Mouse (Mus musculus) cerebellum, adult 18-20 months (tissue): Measurements from ENCODE around the gene Myo5a.

Experiments
- DNase-seq, 2 experiments: peaks; one replicate each; pipeline ENCODE4 v3.0.0; 2021

Myo5a gene

GRCm38 (mm10) chr9:75072361-75072760 lies 1.5 kb downstream of the Myo5a start:
- DNase-seq, result no peak

GRCm38 (mm10) chr9:75077191-75077590 lies 6.4 kb downstream of the Myo5a start:
- no peak for DNase-seq

- no peak for DNase-seq
These were observed 14.5 kb downstream of the Myo5a start for GRCm38 (mm10) chr9:75085242-75085824.

- DNase-seq, result no peak
These were observed 17.0 kb downstream of the Myo5a start for GRCm38 (mm10) chr9:75087823-75088222.

- DNase-seq, result no peak
These were observed 18.5 kb downstream of the Myo5a start for GRCm38 (mm10) chr9:75089285-75089684.

GRCm38 (mm10) chr9:75092134-75092533 lies 21.3 kb downstream of the Myo5a start:
- no peak for DNase-seq

DNA sequence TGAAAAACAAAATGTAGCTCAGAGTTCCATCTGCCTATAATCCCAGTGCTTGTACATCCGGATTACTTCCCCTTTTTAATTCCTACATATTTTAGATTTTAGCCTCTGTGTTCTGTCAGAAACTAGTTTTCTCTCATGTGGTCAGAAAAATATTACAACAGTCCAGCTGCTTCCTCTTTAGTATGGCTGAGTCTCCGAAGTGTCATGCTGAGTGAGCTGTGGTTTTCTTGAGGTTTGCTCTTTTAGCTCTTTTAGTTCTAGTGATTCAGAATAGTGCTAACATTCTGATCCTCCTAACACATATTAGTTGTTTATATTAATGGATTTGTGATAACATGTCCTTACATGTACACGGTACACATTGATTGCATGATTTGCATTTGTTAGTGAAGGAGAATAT lies 23.9 kb downstream of the Myo5a start:
- DNase-seq, result no peak

GRCm38 (mm10) chr9:75098937-75099336 lies 28.1 kb downstream of the Myo5a start:
- no peak for DNase-seq

DNA sequence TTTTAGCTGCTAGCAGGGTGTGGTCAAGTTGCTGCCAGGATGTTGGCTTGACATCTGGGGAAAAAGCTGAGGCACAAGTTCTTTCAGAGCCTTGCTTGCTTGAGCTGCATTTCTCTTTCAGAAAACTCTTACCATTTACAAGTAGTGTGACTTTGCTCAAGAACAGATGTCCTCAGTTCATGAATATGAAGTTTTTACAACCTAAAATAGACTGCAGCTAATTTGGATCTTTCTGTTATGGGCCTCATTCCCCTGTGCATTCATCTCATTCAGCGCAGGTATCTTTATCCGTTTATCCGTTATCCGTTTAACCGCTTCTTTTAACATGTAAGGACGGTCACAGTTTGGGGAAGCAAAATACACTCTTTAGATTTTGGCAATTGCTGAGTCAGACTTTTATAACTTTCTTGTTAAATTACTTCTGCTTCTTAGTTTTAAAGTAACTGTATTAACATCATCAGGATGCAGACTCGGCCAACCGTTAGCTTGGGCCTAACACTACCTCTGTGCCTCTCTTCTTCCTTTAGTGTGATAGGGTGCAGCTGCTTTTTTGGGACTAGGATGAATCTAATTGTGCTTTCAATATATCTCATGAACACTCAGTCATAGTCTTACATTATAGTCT lies 29.5 kb downstream of the Myo5a start:
- DNase-seq, result no peak

GRCm38 (mm10) chr9:75102131-75102530 lies 31.3 kb downstream of the Myo5a start:
- no peak for DNase-seq

- DNase-seq, result no peak
These were observed 45.9 kb downstream of the Myo5a start for GRCm38 (mm10) chr9:75116571-75117177.

GRCm38 (mm10) chr9:75121126-75121525 lies 50.3 kb downstream of the Myo5a start:
- peak; percentile 27 to 54 for DNase-seq

GRCm38 (mm10) chr9:75124201-75124721 lies 53.4 kb downstream of the Myo5a start:
- no peak for DNase-seq

- no peak for DNase-seq
These were observed 59.7 kb downstream of the Myo5a start for GRCm38 (mm10) chr9:75130553-75130952.

GRCm38 (mm10) chr9:75146911-75147310 lies 76.1 kb downstream of the Myo5a start:
- DNase-seq, result no peak

GRCm38 (mm10) chr9:75160525-75160924 lies 89.7 kb downstream of the Myo5a start:
- no peak for DNase-seq

- DNase-seq, result peak; percentile 54 to 67
These were observed 92.8 kb downstream of the Myo5a start for GRCm38 (mm10) chr9:75163650-75164049.

GRCm38 (mm10) chr9:75171721-75172120 lies 100.9 kb downstream of the Myo5a start:
- no peak for DNase-seq

- peak; percentile 59 to 75 for DNase-seq
These were observed 116.9 kb downstream of the Myo5a start for GRCm38 (mm10) chr9:75187646-75188260.

DNA sequence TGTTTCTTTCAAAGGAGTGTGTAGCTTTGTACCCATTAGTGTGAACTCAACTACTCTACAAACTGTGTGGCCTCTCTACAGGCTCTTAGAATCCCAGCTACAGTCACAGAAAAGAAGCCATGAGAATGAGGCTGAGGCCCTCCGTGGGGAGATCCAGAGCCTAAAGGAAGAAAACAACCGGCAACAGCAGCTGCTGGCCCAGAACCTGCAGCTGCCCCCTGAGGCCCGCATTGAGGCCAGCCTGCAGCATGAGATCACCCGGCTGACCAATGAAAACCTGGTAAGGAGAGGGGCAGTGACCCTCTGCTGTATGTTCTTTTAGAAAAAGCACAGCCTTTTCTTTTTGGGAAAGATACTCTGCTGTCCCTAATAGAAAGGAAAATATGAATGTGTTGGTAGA lies 123.0 kb downstream of the Myo5a start:
- DNase-seq, result peak in 1 of 2 experiments; percentile 33

DNA sequence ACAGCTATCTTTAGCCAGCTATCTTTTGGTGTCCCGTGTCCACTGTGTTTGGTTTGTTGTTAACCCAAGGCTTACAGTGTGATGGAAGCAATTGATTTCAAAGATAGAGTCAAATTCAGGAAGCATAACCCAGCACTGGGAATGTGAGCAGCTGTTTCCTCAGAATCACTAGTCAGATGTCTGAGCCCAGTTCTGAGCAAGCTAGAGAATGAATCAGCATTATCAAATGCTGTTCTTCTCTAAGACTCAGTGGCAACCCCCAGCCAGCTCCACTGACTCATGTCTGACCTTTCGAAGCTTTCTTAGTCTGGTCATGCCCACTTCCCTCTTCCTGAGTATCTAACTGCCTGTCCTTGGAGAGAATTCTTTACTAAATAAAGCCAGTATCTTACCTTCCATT lies 125.5 kb downstream of the Myo5a start:
- DNase-seq, result no peak

- DNase-seq, result peak; percentile 82 to 89
These were observed 126.5 kb downstream of the Myo5a start for GRCm38 (mm10) chr9:75197297-75197696.

- DNase-seq, result no peak
These were observed 130.7 kb downstream of the Myo5a start for GRCm38 (mm10) chr9:75201506-75201905.

- DNase-seq, result no peak
These were observed 131.2 kb downstream of the Myo5a start for GRCm38 (mm10) chr9:75202036-75202435.
